Mouse (Mus musculus): ENCODE results near the gene Gm17535.
"Not testable (repeated sequence)": the region's sequence is repeated elsewhere in the genome, so short reads cannot be mapped to it uniquely, and the experiment has no call there.

The Gm17535 gene

GRCm38 (mm10) chr9:3024912-3025467 lies 9.4 kb upstream of the Gm17535 start, which contains the start of gene Gm10717:
Gene Gm10717 (plus strand): TSS chr9:3025417.
- not testable (repeated sequence) for DNase-seq (ENCODE audit: low spot score)

- peak; percentile 17 for DNase-seq (ENCODE audit: low spot score)
These were observed 8.7 kb upstream of the Gm17535 start for GRCm38 (mm10) chr9:3025653-3026052.

- DNase-seq (ENCODE audit: low spot score) = not testable (repeated sequence)
These were observed 8.3 kb upstream of the Gm17535 start for GRCm38 (mm10) chr9:3026136-3026535.

- not testable (repeated sequence) for DNase-seq (ENCODE audit: low spot score)
These were observed 7.7 kb upstream of the Gm17535 start for GRCm38 (mm10) chr9:3026741-3027140.

- DNase-seq (ENCODE audit: low spot score) = not testable (repeated sequence)
These were observed 7.2 kb upstream of the Gm17535 start for GRCm38 (mm10) chr9:3027200-3027599.

- DNase-seq (ENCODE audit: low spot score) = not testable (repeated sequence)
These were observed 5.0 kb upstream of the Gm17535 start for GRCm38 (mm10) chr9:3029276-3030000.

- DNase-seq (ENCODE audit: low spot score) = not testable (repeated sequence)
These were observed 3.6 kb upstream of the Gm17535 start for GRCm38 (mm10) chr9:3030677-3031318.

DNA sequence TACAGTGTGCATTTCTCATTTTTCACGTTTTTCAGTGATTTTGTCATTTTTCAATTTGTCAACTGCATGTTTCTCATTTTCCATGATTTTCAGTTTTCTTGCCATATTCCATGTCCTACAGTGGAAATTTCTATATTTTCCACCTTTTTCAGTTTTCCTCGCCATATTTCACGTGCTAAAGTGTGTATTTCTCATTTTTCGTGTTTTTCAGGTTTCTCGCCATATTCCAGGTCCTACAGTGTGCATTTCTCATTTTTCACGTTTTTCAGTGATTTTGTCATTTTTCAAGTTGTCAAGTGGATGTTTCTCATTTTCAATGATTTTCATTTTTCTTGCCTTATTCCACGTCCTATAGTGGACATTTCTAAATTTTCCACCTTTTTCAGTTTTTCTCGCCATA lies 2.2 kb downstream of the Gm17535 start, which contains the start of gene Gm10715:
TSS of gene Gm10715 (plus strand) at position 301 of the 400 bp plus-strand sequence.
- not testable (repeated sequence) for DNase-seq (ENCODE audit: low spot score)

DNA sequence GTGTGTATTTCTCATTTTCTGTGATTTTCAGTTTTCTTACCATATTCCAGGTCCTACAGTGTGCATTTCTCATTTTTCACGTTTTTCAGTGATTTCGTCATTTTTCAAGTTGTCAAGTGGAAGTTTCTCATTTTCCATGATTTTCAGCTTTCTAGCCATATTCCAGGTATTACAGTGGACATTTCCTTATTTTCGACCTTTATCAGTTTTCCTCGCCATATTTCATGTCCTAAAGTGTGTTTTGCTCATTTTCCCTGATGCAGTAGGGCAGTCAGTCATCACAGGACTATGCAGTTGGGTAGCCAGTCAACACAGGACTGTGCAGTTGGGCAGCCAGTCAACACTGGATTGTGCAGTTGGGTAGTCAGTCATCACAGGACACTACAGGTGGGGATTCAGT lies 3.8 kb downstream of the Gm17535 start:
- DNase-seq (ENCODE audit: low spot score) = not testable (repeated sequence)
